Mouse (Mus musculus) left cerebral cortex, adult 6 months (tissue): ENCODE measurements around the gene Ankrd49. TPM values are rescaled to one million over a fixed set of nuclear protein-coding genes. Genes with fewer than 3 reads are reported as not detected.

ENCODE experiments used
- long read RNA-seq, 2 experiments: library from polyadenylated mRNA; unstranded; transcript quantifications; one replicate each; pipeline ENCODE4 v2.0.0; 2019 to 2020
- polyA plus RNA-seq: library from polyadenylated mRNA; unstranded; fragments of <200 nt; fragmentation: Nextera tagmentation; gene quantifications from 2 replicates; pipeline ENCODE4 v1.2.3, GENCODE M21; 2021

Ankrd49 gene
- polyA plus RNA-seq, result 12.0 and 15.6 TPM in 2 replicates
- long read RNA-seq, experiment 1, transcript Ankrd49-206 (3 exons, 2,679 nt), result major isoform, 14 of 21 reads
- long read RNA-seq, experiment 1, partial matches to known transcripts, result 0 of 21 reads
- long read RNA-seq, experiment 1, other reads (novel, unspliced or antisense), result 1 of 21 reads
- long read RNA-seq, experiment 2, partial matches to known transcripts, result 2 of 12 reads
- long read RNA-seq, experiment 2, other reads (novel, unspliced or antisense), result 5 of 12 reads

GRCm38 (mm10) chr9:14784039-14785002, at the start of gene Ankrd49, which contains the start of gene Mre11a:
Gene Ankrd49, minus strand, starts transcription at chr9:14784856.
Gene Mre11a, plus strand, starts transcription at chr9:14784654.

GRCm38 (mm10) chr9:14770803-14771471, 13.7 kb downstream of the Ankrd49 start, which contains the start of gene 1700012B09Rik:
Gene 1700012B09Rik, minus strand, starts transcription at chr9:14771030.

GRCm38 (mm10) chr9:14752001-14752522, 32.6 kb downstream of the Ankrd49 start, which contains the start of gene Fut4:
Gene Fut4, minus strand, starts transcription at chr9:14752393.

GRCm38 (mm10) chr9:14740151-14740924, 44.3 kb downstream of the Ankrd49 start, which contains the start of gene Piwil4:
Gene Piwil4, minus strand, starts transcription at chr9:14740733.

Other genes with a start within 250 kb of the Ankrd49 start
- gene Amotl1, start 139.8 kb downstream of the Ankrd49 start, polyA plus RNA-seq, result 1.9 and 2.0 TPM in 2 replicates
- gene Piwil4, start 44.1 kb downstream of the Ankrd49 start, polyA plus RNA-seq, result not detected in 2 replicates
- gene Fut4, start 32.5 kb downstream of the Ankrd49 start, polyA plus RNA-seq, result 0.08 and 0.17 TPM in 2 replicates
- gene 1700012B09Rik, start 13.8 kb downstream of the Ankrd49 start, polyA plus RNA-seq, result 2.0 and 2.2 TPM in 2 replicates
- gene Mre11a, start 202 bp downstream of the Ankrd49 start, polyA plus RNA-seq, result 3.5 and 4.6 TPM in 2 replicates
- gene Gpr83, start 75.4 kb upstream of the Ankrd49 start, polyA plus RNA-seq, result 12.9 and 18.5 TPM in 2 replicates
- not detected in 2 replicates for gene Izumo1r, start 119.1 kb upstream of the Ankrd49 start, polyA plus RNA-seq